Mouse (Mus musculus) liver, embryonic 14.5 days (tissue): Measurements from ENCODE around the gene Phf23. TPM values are rescaled to one million over a fixed set of nuclear protein-coding genes. Genes with fewer than 3 reads are reported as not detected.
"Not testable (repeated sequence)": the region's sequence is repeated elsewhere in the genome, so short reads cannot be mapped to it uniquely, and the experiment has no call there.

Source experiments
- ATAC-seq: fragments of 200-750 bp; cut with Nextera tagmentation; 2 replicates; pipeline ENCODE4 v1.8.0; 2017; ENCODE audit warnings: moderate number of reproducible peaks, mild to moderate bottlenecking, moderate library complexity; ENCODE audit not compliant: insufficient read depth
- DNase-seq, 3 experiments: peaks; one replicate each; pipeline ENCODE4 v3.0.0-alpha.2; 2012 to 2013; ENCODE audit warnings: low read depth in 3 of 3, low spot score in 3 of 3
- H3K27ac ChIP-seq: fragments of 300-500 bp; sonication (generic); 2 replicates; pipeline ENCODE4 v1.5.1; 2014; ENCODE audit warnings: moderate library complexity, mild to moderate bottlenecking, control low read depth, inconsistent platforms
- H3K27me3 ChIP-seq: fragments of 300-500 bp; sonication (generic); 2 replicates; pipeline ENCODE4 v1.6.1; 2014; ENCODE audit warnings: mild to moderate bottlenecking, low read length, moderate library complexity; ENCODE audit not compliant: control insufficient read depth, insufficient read depth
- H3K36me3 ChIP-seq: fragments of 300-500 bp; sonication (generic); replicated peaks from 2 replicates; pipeline ENCODE4 v1.6.1; 2014; ENCODE audit warnings: low read depth; ENCODE audit not compliant: control insufficient read depth, insufficient read depth
- H3K4me1 ChIP-seq, 2 experiments: fragments of 200-500 bp in 1 of 2; fragments of 300-500 bp in 1 of 2; sonication (generic) in 1 of 2; replicated peaks; 2 replicates each; pipeline ENCODE4 v1.6.1; 2012 to 2014; ENCODE audit warnings: antibody characterized with exemption in 1 of 2, inconsistent platforms in 1 of 2, low read length in 1 of 2; ENCODE audit not compliant: control insufficient read depth in 2 of 2, insufficient read depth in 2 of 2
- H3K4me2 ChIP-seq: fragments of 300-500 bp; sonication (generic); 2 replicates; pipeline ENCODE4 v1.6.1; 2014; ENCODE audit warnings: low read depth, mild to moderate bottlenecking, control low read depth, moderate library complexity
- H3K4me3 ChIP-seq, 2 experiments: fragments of 200-500 bp in 1 of 2; fragments of 300-500 bp in 1 of 2; sonication (generic) in 1 of 2; 2 replicates each; pipeline ENCODE4 v1.5.1; 2012 to 2014; ENCODE audit warnings: low read depth in 2 of 2, low read length in 2 of 2, mild to moderate bottlenecking in 2 of 2, control low read depth in 1 of 2, inconsistent platforms in 1 of 2, moderate library complexity in 1 of 2; ENCODE audit not compliant: insufficient read depth in 1 of 2
- H3K9ac ChIP-seq: fragments of 300-500 bp; sonication (generic); replicated peaks from 2 replicates; pipeline ENCODE4 v1.6.1; 2014; ENCODE audit warnings: mild to moderate bottlenecking, control low read depth, moderate library complexity
- H3K9me3 ChIP-seq: fragments of 300-500 bp; sonication (generic); 2 replicates; pipeline ENCODE4 v1.6.1; 2016; ENCODE audit warnings: low read length, mixed read lengths; ENCODE audit not compliant: control insufficient read depth
- CTCF ChIP-seq: IDR thresholded peaks from 2 replicates; pipeline ENCODE4 v1.5.1; 2016; ENCODE audit warnings: antibody characterized with exemption, low read depth, control low read depth
- EP300 ChIP-seq: IDR thresholded peaks from 2 replicates; pipeline ENCODE4 v1.6.1; 2016; ENCODE audit warnings: antibody characterized with exemption, low read depth
- WGBS: fragments of 180-500 bp; shearing (Covaris S2); extraction: QIAGEN DNeasy Blood & Tissue Kit; methylation state at CpG from one replicate; pipeline ENCODE4 v1.1.7; 2014; ENCODE audit not compliant: insufficient replicate concordance; 5-methylcytosine and 5-hydroxymethylcytosine counted together
- polyA plus RNA-seq, 2 experiments: library from polyadenylated mRNA; depleted of rRNA in 1 of 2; stranded (reverse) in 1 of 2; unstranded in 1 of 2; fragments of >200 nt; fragmentation: Nextera tagmentation in 1 of 2; extraction: Ambion mirVana in 1 of 2; gene quantifications; 2 replicates each; pipeline versions ENCODE4 v1.2.1 to v1.2.3; 2012 to 2014

The Phf23 gene
- polyA plus RNA-seq, 2 experiments = 12.1 to 14.8 TPM

DNA sequence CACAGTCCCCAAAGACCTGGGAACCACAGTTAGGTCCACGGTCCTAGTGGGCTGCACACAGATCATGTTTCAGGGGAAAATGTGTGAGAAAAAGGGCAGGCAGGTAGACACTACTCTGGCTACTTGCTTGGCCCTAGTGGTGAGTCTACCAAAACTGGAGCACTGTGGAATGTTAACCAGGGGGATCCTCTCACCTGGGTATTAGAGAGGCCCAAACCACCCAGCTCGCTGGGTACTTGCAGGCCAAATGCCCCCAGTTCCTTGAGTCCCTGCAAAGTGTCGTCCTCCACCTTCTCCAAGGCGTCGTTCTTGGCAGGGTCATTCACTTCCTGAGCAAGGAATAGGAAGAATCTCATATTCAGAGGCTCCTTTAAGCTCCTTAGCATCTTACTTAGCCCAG, 18.5 kb downstream of the Phf23 start:
- Histone ChIP-seq H3K27ac (no peak overlapping the region), H3K27me3 (no peaks in the 10 kb centered on the region), H3K4me1 (peaks cover 8 to 9% of the 10 kb centered on the region in 2 experiments), H3K9me3 (no peaks in the 10 kb centered on the region), H3K4me3 (no peak overlapping the region), H3K4me2 (peak overlapping the region; percentile 61), H3K9ac (no peak overlapping the region), H3K36me3 (peaks cover 16% of the 10 kb centered on the region)
- DNase-seq = no peak
- 62% methylated on average over 5 of the region's 5 CpGs for WGBS
- TF ChIP-seq EP300 (no peak), CTCF (no peak)
- ATAC-seq = no peak

DNA sequence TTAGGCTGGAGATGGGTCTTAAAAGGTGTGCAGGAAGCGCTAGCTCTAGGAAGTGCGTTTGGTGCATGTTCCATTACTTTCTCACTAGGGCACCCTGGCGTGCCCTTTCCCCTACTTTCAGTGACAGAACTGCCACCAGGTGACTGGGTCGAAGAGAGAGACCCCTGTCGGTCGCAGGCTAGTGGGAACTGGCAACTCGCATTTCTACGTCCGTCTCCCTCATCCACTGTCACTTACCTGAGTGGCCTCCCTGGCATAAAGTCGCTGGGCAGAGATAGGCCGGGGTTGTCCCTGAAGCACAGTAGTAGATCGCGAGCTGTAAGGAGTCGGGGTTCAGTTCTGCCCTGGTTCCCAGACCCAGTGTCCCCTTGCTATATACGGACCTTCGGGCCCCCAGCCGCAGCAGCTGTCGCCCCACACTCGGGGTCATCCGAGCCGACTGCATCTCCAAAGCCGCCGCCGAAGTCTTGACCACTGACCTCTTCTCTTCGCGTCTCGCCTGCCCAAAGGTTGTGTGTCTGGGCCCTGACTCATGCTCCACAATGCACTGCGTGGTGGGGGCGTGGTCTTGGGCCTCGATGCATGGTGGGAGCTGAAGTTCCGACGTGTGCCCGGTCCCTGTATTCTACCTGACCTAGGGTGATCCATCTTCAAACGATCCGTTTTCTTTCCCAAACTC, 19.4 kb downstream of the Phf23 start, which contains the start of gene Acadvl:
Gene Acadvl (minus strand): TSS at position 532 of the 679 bp plus-strand sequence.
- no peaks in the 10 kb centered on the region for H3K27me3 ChIP-seq
- peak within 1 kb of the TSS; percentile 73 to 79 for H3K4me3 ChIP-seq
- DNase-seq (peak; percentile 71 to 83 (median 78)), ATAC-seq (peak; percentile 89)
- H3K27ac ChIP-seq = peak within 1 kb of the TSS; percentile 14
- H3K4me2 ChIP-seq = peak within 1 kb of the TSS; percentile 61
- TF ChIP-seq CTCF (peak; percentile 62), EP300 (no peak)
- peaks cover 8 to 9% of the 10 kb centered on the region in 2 experiments for H3K4me1 ChIP-seq
- peak within 1 kb of the TSS; percentile 88 for H3K9ac ChIP-seq
- H3K36me3 ChIP-seq = peaks cover 10% of the 10 kb centered on the region
- H3K9me3 ChIP-seq = no peaks in the 10 kb centered on the region
- under 1% methylated on average over 35 of the region's 35 CpGs for WGBS

DNA sequence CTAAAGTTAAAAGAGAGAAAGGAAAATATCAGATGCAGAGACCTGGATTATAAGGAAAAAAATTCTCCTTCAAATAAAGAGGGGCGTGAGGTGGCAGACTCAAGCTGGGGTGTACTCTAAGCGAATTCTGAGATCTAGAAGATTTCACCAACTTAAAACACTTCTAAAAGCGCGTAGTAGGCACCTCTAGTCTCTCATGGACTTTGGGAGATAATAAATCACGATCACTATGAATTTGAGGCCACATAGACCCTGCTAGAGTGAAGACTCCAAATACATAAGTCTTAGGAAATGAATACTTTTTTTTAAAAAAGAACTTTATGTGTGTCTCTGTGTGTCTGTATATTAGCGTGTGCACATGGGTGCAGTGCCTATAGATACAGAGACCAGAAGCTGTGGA, 20.1 kb downstream of the Phf23 start:
- H3K27me3 ChIP-seq = no peaks in the 10 kb centered on the region
- no peak overlapping the region for H3K27ac ChIP-seq
- H3K9ac ChIP-seq = no peak overlapping the region
- H3K9me3 ChIP-seq = no peaks in the 10 kb centered on the region
- peaks cover 10% of the 10 kb centered on the region for H3K36me3 ChIP-seq
- peak overlapping the region; percentile 61 for H3K4me2 ChIP-seq
- no peak for TF ChIP-seq EP300
- no peak for TF ChIP-seq CTCF
- WGBS = 54% methylated on average over 6 of the region's 6 CpGs
- ATAC-seq (no peak), DNase-seq (no peak)
- peak overlapping the region in 1 of 2 experiments; percentile 73; a peak in 2 of 4 replicates for H3K4me3 ChIP-seq
- peaks cover 8 to 13% of the 10 kb centered on the region in 2 experiments for H3K4me1 ChIP-seq

DNA sequence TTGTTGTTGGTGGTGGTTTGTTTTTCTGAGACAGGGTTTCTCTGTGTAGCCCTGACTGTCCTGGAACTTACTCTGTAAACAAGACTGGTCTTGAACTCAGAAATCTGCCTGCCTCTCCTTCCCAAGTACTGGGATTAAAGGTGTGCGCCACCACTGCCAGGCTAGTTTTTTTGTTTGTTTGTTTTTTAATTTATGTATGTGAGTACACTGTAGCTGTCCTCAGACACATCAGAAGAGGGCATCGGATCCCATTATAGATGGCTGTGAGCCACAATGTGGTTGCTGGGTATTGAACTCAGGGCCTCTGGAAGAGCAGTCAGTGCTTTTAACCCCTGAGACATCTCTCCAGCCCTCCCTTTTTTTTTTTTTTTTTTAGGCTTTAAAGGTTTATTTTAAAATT, 20.6 kb downstream of the Phf23 start:
- not testable (repeated sequence) for ATAC-seq, H3K4me3 ChIP-seq, H3K27ac ChIP-seq, DNase-seq, H3K9ac ChIP-seq, H3K36me3 ChIP-seq, H3K4me2 ChIP-seq, H3K9me3 ChIP-seq, H3K27me3 ChIP-seq
- 76% methylated on average over 2 of the region's 2 CpGs for WGBS
- H3K4me1 ChIP-seq = peaks cover 13 to 15% of the 10 kb centered on the region in 2 experiments

DNA sequence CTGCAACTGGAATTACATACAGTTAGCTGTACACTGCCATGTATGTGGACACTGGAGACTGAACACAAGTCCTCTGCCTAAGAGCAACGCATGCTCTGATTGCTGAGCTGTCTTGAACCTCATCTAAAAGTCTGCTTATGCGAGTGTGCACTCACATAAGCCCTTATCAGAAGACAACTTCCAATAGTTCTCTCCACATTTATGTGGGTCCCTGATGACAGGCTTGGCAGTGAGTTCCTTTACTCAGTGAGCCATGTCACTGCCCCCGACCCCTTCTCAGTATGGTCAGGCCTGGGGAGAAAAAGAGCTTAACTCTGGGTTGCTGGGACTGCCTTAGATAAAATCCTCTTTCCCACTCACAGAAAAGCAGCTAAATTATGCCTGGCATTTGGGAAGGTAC, 21.1 kb downstream of the Phf23 start, which contains the start of gene Dlg4:
Gene Dlg4 (plus strand): TSS at position 274 of the 400 bp plus-strand sequence.
- H3K4me1 ChIP-seq = peaks cover 14 to 16% of the 10 kb centered on the region in 2 experiments
- no peaks in the 10 kb centered on the region for H3K9me3 ChIP-seq
- peaks cover 3% of the 10 kb centered on the region for H3K36me3 ChIP-seq
- H3K4me2 ChIP-seq = peak within 1 kb of the TSS; percentile 61
- no peak for TF ChIP-seq EP300
- no peak for TF ChIP-seq CTCF
- DNase-seq = no peak
- H3K27me3 ChIP-seq = no peaks in the 10 kb centered on the region
- 54% methylated on average over 3 of the region's 3 CpGs for WGBS
- ATAC-seq = no peak
- H3K27ac ChIP-seq = no peak within 1 kb of the TSS
- no peak within 1 kb of the TSS for H3K9ac ChIP-seq
- H3K4me3 ChIP-seq = no peak within 1 kb of the TSS
